Mouse (Mus musculus): Measurements from ENCODE around the gene Irf6.
A peak's percentile ranks its signal among the peaks of the same experiment; 100 is the strongest.

Gene Irf6

DNA sequence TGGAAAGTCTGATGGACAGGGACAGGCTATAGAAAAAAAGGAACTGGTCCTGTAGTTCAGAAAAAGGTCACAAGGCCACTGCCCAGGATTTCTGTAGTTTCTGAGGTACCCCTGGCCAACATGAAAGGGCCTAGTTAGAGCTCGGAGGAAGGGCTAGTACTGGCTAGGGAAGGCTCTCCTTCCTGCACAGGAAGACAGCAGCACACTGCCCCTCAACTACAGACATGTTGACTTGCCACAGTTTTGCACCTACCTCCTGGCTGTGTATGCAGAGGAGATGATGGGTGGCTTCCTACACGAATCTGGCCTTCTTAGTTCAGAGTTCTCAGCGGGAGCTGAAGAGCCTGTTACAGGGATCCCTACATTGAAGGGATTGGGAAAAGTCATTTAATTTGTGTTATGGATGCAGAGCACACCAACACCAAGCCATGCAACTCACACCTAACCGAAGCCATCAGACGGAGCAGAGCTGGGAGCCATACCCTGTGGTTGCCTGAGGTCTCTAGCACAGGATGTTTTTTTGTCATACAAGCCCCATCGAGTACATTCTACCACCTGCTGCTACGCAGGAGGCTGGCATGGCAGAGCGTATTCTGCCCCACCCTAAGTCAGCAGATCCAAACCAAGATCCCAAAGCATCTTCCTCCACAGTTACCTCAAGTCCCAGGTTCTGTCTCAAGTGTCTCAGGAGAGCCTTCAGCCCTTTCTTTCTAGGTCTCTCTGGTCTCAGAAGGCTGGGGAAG is 47.9 kb downstream of the Irf6 start:
- DNase-seq (ENCODE audit: low spot score in 2 of 2), result no peak

DNA sequence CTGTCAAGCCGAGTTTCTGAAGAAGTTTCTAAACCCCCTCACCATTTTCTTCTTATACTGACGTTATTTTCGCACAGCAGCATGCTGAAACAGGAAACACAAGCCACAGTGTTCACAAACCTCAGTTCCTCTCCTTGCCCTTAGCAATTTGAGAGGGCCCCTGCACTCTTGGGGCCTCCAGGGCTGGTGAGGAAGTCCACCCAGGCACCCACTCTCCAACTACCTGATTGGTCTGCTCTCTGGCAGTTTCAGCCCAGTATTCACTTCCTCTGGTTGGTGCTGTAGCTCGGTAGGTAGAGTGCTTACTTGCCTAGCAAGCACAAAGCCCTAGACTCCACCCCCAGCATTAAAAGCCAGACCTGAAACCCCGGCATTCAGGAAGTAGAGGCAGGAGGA is 48.5 kb downstream of the Irf6 start, which contains the start of gene Traf3ip3:
Gene Traf3ip3, minus strand, starts transcription at position 321 of the 396 bp plus-strand sequence.
- DNase-seq (ENCODE audit: low spot score in 2 of 2), result no peak

DNA sequence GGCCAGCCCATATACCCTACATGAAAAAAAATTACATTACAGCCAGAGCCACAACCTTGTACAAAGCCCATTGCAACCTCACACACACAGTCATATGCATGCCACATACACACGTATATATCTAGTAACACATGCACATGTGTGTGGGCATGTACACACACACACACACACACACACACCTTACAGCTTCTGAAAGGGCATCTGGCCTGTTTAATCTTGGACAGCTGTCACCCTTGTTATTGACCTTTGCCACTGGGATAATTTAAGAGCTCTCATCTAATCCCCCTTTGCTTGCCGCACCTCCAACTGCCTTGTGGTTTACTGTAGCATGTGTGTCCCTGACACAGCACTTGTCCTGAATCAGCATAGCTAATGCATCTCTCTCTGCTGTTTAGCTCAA is 50.9 kb downstream of the Irf6 start:
- DNase-seq (ENCODE audit: low spot score in 2 of 2), result no peak

DNA sequence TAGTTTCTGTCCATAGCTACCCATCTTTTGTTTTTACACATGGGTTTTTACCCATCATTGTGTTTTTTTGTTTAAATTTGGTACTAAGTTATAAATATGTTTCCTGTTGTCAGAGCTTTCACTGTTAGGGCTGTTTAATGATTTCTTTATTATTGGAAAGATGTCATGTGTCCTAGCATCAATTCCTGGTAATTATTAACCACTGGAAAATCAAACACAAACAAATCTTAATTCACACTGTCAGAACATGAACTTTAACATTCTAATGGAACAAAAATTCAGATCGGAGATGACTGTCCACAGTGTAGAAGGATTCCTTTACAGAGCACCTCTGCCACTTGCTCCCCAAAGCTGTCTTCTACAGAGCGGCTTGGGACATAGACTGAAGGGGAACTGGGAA is 52.5 kb downstream of the Irf6 start:
- DNase-seq (ENCODE audit: low spot score in 2 of 2), result no peak

DNA sequence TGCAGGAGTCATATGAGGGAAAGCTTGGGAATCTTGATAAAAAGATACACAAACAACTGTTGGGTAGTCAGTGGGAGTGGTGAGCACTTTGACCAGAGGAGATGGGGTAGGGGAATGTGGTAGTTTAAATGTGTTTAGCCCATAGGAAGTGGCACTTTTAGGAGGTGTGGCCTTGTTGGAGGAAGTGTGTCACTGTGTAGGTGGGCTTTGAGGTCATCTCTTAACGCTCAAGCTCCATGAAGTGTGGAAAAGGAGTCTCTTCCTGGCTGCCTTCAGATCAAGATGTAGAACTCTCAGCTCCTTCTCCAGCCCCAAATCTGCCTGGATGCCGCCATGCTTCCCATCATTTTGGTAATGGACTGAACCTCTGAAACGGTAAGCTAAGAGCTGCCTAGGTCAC is 54.6 kb downstream of the Irf6 start, which contains the start of gene Lamb3:
Gene Lamb3, plus strand, starts transcription at position 197 of the 400 bp plus-strand sequence.
- DNase-seq (ENCODE audit: low spot score in 2 of 2), result no peak

DNA sequence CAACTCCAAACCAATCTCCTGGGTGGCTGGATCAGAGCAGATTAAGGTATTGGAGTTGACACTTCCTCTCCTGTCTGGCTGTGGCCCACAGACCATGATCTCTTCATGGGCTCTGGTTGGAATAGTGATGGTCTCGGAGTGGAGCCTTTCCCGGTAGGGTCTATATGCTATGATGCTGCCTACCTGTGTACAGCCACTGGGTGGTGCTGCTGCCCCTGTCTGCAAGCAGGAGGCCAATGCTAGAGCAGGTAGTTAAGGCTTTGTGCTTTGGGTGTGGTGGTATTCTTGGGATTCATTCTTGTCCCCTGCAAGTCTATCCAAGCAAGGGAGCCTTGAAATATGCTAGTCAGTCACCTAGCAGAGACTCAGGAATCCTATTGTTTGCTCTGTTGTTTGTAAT is 55.3 kb downstream of the Irf6 start:
- DNase-seq (ENCODE audit: low spot score in 2 of 2), result peak; percentile 17 to 44

DNA sequence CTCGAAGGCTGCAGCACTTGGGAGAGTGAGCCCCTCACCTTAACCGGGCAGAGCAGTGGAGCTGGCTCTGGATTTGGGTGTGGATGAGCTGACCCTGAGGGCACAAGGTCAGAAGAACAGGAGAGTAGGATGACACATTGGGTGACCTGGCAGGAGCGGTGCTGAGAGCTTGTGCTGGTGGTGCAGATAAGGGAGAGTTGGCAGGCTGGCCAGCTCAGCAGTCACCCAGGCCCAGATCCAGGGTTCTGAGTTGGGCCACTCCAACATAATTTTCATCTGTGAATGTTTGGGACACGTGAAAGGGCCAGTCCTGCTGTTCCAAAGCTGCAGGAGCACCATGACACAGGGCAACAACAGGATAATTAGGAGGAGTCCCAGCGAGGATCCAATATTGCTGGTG is 58.5 kb downstream of the Irf6 start:
- DNase-seq (ENCODE audit: low spot score in 2 of 2), result no peak

DNA sequence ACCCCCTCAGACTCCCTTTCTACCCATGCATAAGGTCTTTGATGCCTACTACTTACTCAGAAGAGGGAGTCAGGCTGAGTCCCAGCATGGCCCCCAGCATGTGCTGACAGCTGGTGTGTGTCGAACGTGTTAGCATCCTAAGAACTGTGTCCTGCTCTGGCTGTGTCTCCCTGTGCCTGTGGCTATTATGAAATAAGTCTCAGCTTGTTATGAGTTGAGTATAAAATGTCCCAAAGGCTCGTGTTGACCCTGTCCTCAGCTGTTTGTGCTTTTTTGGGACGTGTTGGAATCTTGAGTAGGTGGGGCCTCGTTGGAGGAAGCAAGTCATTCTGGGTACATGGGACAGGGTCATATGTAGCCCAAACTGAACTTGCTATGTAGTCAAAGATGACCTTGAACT is 61.1 kb downstream of the Irf6 start:
- DNase-seq (ENCODE audit: low spot score in 2 of 2), result no peak

DNA sequence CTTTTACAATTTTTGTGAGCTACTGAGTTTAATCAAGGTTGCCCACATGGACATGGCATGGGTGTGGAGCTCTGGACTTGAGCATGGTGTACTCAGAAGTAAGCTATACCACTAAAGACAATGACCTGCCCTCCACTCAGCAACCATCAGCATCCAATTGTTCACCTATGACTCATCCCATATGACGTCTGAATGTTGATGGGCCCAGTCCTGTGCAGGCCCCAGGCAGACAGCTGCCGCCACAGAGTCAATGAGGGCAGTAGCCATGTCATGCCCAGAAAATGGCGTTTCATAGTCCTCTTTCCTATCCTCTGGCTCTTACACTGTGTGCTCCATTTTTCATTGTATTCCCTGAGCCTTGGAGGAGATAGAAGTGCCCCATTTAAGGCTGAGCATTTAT is 63.1 kb downstream of the Irf6 start:
- DNase-seq (ENCODE audit: low spot score in 2 of 2), result no peak

DNA sequence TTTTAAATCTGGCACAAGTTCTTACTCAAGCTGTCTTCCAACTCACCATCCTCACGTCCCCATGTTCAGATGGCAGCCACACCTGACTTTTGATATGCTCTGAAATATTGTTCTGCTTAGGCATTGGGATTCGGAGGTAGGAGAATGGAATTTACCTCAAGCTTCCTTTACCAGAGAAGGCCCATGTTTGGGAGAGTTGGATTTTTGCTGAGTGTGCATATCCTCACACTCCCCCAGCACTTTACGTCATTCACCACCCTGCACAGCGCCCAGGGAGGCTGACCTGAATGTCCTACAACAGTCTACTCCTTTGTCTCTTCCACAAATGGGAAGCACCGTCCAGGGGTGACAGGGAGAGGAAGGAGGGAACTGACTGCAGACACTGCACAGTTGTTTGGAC is 67.5 kb downstream of the Irf6 start:
- DNase-seq (ENCODE audit: low spot score in 2 of 2), result no peak

Data from urinary bladder, adult 18-20 months (tissue).